Mouse (Mus musculus) ZHBTc4 (cell line): ENCODE results near the gene Kcnq1.

Experiments used
- DNase-seq: peaks from one replicate; pipeline ENCODE4 v3.0.0-alpha.2; 2011; ENCODE audit warnings: low read depth, low spot score

The Kcnq1 gene

DNA sequence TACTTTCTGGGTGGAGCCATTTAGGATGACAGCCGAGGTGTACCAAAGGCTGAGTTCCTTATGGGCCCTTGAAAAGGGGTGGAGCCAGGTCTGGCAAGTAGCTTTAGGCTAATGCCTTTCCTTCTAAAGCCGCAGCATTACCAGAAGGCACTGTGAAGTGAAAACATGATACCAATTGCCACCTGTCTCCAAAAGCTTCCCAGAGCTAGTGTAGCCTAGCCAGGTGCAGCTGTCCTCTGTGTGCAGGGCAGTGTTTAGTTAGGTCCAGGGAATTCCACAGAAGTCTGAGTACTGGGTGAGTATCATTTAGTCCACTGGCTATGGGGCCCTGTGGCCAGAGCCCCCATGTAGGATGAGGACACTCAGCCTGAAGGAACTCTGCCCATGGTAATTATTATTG lies 30.0 kb downstream of the Kcnq1 start:
- DNase-seq, result no peak

DNA sequence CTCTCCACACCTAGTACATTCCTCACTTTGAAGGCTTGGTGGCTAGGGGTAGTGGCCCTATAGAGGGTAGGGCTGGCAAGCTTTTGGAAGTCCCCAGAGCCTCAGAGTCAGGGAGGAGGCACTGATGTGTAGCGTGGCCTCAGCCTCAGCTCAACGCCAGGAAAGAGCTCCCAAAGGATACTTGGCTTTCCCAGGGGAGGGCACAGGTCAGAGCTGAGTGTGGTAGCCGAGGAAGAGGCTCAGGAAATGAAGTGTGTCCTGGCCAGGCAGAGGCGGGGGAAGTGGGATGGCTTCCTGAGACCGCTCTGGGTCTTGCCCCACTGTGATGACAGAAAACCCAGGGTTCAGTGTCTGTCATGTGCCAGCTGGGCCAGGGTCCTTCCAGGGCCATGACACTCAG lies 30.4 kb downstream of the Kcnq1 start:
- no peak for DNase-seq

DNA sequence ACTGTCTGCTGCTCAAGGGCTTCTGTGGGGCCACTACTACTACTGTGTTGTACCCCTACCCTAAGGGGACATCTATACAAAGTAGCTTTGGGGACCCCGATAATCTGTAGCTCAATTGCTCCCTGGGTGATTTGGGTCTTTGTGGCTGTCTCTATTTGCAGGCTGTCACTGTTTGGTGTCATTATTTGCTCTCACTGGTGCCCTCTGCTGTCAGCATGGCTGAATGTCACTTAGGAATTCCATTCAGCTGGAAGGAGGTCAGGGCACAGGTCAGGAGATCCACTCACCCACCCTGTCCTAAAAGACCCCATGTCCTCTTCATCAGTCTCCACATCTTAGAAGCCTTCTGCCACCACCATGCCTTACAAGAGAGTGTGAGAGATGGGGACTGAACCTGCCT lies 32.6 kb downstream of the Kcnq1 start:
- peak; percentile 73 for DNase-seq

DNA sequence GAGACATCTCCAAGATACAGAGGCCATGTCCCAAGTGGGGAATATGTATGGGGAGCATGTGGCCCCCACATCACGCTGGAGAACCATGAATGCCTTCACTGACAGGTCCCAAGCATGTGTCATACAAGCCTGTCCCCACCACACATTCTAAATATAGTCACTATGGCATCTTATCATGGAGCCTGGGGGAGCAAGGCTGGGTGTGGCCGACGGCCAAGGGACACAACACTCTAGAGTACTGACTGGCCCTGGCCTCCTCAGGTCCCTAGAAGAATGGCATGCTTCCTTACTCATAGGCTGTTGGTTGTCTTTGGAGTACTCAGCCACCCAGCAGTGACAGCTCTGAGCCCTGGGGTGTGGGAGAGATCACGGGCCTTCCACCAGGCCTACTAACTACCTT lies 33.8 kb downstream of the Kcnq1 start:
- no peak for DNase-seq

DNA sequence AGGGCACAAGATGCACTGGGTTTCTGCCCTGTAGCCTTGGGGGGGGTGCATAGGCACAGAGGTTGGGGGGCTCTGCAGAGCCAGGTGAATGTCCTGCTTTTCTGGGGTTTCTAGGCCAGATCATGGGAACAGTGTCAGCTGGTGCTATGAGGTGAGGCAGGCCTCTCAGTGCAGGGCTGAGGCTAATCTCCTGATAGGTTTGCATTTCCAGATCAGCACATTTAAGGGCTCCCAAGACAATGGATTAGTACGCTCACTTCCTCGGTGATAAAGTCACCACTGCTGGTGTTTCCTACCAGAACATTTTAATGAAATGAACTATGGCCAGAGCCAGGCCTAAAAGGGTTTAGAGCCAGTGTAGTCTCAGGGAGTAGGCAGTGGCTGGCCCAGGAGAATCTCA lies 36.5 kb downstream of the Kcnq1 start:
- no peak for DNase-seq

DNA sequence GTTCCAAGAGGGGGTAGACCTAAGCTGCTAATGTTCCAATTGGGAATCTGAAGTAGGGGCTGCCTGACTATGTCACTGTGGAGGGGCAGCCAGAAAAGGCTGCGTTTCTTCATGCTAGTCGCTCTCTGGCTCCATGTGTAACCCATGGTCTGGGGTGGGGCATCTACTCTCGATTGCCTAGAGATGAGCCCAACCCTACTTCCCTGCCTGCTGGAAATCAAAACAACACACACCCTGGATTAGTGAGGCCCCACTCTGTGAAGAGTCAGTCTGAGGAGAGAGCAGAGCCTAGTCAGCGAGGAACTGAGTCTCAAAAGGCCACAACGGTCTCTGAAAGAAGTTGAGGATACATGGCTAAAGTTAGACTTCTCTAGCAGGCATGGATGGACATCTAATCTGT lies 40.9 kb downstream of the Kcnq1 start:
- DNase-seq, result no peak

DNA sequence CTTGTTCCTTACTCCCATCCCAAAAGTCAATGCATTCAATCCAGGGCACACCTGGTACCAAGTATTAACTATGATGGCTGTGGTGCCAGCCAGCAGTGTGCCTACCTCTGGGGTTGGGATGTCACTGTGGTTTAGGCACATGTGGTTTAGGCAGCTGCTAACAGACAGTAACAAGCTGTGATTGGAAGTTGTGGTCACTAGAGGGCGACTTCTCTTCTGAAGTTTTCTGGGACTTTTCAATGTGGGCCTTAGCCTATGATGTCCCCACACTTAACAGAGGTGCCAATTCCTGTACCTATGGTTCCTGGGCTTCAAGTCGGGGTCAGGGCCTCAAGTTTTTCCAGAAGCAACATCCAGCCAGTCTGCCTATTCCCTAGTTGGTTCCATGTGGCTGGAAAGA lies 45.0 kb downstream of the Kcnq1 start:
- DNase-seq, result peak; percentile 59

DNA sequence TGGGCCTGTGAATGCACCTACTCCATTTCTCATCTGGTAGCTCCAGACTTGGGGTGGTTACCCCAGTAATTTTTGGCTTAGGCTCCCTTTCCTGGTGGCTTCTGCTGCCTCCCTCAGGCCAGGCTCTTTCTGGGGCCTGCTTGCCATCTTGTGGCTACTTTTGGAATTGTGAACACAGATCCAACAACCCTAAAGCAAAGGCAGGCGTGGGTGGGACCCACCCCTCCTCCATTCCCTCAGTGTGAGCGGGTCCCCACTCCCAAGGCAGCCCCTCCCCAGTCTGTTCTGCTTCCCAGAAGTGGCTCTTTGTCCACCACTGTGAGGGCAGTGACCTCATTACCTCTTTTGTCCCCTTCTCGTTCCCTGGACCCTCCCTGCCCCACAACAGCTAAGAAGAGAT lies 46.2 kb downstream of the Kcnq1 start:
- peak; percentile 62 for DNase-seq

DNA sequence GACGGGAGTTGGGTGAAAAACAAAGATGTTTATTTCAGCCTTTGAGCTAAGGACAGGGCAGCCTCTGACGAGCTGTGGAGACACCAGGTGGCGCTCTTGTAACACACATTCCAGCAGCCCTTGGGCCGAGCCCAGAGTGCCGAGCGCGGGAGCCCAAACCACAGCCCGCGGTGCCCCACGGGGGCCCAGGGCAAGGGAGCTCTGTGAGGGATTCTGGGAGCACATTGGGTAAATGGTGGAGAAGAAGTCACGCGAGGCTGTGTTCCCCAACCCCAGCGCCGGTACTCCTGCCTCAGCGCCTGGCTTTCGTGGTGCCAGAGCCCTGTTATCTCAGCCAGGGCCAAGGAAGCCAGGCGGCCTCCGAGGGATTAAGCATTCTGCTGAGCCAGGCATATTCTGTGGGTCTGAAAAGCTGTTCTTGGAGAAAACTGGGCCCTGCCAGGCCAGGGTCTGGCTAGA lies 47.8 kb downstream of the Kcnq1 start:
- peak; percentile 90 for DNase-seq

DNA sequence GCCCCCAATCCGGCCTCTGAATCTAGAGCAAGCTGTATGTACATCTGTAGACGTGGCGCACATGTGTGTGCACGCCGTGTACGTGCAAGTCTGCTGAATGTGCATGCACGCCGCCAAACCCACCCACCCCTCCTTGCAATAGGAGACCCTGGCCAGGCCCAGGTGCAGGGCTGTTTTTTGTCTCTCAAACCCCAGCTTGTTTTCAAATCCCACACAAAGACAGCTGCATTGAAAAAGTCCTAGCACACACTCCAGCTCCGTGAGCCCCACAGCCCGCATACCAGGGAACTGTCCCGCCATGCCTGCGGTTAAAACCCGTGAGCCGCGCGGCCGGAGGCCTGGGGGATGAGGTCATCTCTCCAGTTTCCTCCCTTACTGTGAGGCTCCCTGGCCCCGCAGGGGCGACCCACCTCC lies 48.3 kb downstream of the Kcnq1 start:
- DNase-seq, result peak; percentile 61

DNA sequence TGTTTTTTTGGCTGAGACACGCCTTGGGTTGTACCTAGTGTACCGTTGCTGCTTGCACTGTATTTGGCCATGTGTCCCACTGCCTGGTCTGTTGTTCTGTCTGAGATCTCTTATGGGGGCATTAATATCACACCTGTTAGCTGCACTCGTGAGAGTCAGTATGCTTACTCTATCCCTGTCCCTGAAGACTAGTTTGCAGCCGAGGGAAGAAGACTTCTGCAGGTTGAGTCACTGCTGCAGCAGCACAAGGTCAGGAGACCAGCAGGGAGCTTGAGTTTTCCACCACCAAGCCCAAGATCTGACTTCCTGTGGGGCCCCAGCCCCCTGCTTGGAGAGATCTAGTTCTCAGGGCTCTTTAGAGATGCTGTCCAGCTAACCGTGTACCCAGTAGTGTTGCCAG lies 49.1 kb downstream of the Kcnq1 start:
- no peak for DNase-seq

DNA sequence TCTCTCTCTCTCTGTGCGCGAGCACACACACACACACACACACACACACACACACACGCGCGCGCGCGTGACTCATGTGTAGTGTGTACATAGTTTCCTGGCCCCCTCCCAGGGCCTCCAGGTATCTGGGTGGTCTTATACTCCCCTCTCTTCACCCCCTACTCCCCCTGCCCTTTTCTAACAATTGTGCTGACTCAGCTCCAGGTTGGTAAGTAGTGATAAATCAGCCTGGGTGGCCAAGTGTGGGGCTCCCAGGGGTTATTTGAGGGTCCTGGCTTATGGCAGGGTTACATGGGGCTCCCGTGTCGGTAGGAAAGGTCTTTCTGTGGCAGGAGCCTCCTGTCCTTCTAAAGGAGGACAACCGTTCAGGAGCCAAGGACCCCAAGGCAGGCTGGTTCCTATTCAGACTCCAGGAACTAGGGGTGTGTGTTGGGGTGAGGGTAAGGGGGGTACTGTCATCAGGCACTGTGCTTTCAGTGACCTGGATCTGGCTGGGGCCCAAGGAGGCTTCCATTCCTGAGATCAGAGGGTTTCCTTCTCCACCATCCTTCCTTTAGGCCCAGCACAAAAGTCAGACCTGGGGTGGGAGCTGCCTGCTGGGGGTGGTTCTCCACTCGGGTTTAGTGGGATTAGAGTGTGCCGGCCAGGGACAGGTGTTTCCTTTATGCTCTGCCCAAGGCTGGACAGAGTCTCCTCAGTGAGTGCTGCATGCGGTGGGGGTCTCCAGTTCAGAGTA lies 52.7 kb downstream of the Kcnq1 start:
- DNase-seq, result no peak

DNA sequence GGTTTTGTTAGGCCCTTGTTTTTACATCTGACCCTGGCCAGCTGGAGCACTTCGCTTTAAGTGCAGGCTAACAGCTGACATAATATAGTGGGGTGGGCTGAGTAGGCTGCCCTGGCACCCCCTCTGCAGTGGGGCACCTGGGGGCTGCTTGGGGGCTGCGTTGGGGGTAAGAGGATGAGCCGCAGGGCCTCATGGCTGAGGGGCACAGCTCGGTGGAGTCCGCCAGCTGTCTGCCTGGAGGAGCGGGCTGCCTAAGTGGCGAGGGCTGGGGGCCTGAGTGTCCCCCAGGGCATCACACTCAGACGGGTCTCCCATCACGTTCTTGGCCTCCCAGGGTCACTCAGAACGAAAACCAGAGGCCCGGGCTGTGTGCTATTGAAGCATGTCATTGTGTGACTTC lies 53.3 kb downstream of the Kcnq1 start:
- no peak for DNase-seq

DNA sequence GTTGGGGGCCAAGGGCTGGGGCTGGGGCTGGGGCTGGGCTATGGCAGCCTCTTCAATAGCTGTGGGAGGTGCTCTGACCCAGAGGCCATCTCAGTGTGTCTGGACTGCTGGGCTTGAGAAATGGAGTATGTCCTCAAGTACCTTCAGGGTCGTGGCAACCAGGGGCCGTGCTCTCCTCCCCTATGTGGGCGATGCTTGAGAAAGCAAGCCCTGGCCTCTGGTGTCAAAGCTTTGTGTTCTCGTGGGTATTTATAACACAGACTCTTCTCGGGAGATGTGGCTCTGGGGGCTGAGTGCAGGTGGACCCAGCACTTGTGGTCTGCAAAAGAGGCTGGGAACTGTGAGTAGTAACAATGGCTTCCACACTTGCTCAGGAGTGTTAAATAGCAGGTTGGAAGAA lies 53.9 kb downstream of the Kcnq1 start:
- no peak for DNase-seq

DNA sequence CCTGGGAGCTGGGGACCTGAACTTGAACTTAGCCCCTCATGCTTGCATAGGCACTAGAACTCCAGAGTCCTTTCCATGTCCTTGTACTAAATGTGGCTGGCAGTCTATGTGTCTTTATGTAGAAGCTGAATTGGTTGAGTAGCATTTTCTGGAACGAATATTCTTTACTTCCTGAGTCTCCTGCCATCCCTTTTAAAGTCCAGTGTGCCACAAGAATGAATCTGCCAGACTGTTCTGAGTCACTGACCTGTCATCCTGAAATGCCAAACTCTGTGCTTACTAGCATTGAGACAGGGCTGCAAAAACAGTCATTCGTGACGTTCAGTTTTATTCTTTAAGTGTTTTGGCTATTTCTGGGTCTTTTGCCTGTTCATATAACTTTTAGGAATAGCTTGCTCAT lies 55.9 kb downstream of the Kcnq1 start:
- no peak for DNase-seq

DNA sequence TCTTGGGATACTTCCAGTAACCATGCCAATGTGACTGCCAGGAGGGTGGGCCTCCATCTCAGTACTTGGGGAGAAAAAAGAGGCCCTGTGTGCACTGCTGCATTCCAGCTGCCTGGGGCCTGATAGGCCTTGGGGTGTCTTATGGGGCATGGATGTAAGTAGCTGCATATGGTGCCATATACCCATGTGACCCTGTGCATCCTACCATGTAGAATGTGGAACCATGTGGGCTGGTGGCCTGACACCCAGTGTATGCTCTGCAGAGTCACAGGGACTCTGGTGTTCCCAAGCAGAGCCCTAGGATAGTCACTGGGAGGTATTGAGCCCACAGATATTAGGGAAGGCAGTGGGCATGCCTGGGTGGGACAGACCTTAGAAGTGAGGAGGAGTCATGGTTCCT lies 57.9 kb downstream of the Kcnq1 start:
- DNase-seq, result no peak

DNA sequence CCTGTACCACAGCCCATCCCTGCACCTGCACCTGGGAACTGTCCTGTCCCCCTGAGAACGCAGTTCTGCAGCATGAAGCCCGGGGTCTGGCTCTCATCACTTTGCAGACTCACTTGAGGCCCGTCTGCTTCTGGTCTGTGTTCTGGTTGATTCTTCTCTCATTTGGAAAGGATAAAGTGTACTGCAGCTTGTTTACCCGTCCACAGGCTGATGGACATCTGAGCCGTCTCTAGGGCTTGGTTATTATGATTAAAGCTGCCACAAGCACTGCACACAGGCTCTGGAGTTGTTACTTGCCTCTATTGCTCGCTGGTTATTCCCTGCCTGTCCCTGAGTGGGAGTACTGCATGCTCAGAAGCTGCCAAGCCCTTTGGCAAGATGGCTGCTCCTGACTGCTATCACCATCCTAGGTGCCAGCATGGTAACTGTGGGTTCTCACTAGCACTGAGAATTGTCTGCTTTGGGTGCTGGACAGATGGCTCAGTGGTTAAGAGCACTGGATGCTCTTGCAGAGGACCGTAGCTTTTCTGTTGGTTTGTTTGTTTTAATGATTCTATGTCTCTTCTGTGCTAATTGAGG lies 59.6 kb downstream of the Kcnq1 start:
- DNase-seq, result no peak

DNA sequence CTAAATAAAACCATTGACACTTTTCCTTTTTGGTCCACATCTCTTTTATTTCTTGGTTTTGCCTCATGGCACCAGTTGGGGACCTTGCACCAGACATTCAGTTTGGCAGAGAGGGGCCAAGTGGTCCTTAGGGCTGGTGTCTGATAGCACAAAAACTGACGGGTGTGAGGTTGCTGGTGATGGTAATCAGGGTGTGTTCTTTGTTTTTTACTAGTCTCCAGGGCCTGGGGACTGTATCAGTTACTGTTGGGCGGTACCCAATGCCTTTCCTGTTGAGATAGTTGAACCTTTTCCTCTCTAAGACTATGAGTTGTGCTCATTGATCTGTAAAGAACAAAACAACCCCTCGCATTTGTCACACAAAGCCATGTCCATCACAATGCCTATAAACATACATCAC lies 61.1 kb downstream of the Kcnq1 start:
- DNase-seq, result no peak

DNA sequence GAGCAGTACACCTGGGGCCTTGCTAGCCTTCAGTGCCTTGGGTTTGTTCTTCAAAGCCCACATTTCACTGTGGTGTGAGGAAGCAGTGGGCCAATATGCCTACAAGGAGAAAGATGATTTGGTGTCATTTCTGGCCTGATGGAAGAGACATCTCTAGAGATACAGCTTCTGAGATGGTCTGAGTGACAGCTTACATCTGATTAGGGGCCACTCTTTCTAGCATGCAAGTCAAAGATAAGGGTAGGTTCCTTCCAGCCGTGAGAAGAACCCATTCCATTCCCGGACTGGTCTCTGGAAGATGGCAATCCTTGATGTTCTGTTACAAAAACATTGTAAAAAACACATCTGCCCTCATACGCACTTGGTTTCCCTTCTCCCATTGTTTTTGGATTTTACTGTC lies 63.2 kb downstream of the Kcnq1 start:
- no peak for DNase-seq

DNA sequence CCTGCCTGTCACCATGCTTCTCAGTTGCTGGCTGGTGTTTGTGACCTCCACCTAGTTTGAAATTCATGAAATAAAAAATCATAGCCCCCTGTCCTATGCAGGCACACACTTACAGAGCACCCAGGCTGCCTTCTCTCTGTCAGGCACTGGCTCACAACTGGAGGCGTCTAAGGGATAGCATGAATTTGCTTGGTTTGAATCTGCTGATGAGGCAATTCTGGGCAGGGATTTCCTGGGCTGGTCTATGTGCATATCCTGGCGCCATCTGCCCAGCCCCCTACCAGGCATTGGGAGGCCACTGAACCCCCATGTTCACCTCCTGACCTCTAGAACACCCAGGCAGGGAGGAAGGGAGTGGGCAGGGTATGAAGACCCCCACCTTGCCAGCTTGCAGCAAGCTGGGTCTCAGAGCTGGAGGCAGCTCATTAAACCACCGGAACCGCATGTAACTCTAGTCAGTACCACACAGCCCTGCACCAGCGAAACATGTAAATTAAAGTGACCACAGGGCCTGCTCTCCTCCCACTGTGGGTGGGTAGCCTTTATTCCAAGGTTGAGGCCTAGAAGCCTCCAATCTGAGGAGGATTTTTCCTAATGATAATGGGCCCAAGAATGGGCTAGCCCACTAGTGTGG lies 66.9 kb downstream of the Kcnq1 start:
- no peak for DNase-seq

DNA sequence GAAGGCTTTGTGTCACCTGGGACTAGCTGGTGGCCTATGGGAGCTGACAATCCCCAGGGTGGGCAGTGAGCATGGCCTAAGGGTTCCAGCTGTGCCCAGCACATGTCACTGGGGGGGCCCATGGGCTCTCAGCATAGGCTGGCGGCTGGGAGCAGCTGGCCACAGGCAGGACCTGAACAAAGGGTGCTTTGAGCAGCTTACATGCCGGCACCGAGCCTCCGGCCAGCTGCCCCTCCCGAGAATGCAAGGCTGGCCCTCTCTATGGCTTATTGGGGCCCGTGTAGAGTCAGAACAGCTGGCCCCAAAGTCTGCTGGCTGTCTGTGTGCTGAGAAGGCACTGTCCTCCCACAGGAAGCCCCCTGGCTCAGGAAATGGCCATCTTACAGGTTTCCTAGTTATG lies 68.5 kb downstream of the Kcnq1 start:
- DNase-seq, result no peak

DNA sequence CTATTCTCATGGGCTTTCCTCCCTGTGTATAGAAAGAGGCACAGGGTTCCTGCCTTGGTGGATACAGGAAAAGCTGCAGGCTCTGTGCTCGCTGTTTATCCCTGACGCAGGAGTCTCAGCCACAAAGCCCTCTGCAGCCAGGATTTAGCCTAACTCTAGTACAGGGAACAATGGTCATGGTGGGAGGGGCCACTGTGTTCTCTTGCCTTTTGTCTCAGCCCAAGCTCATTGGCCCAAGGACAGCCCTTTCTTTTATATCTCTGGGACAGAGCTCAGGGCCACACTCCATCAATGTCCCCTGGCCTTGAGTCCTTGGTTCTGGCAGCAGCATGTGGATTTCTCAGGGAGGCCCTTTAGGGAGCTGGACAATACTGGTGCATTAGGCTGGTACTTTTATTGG lies 72.7 kb downstream of the Kcnq1 start:
- peak; percentile 31 for DNase-seq

DNA sequence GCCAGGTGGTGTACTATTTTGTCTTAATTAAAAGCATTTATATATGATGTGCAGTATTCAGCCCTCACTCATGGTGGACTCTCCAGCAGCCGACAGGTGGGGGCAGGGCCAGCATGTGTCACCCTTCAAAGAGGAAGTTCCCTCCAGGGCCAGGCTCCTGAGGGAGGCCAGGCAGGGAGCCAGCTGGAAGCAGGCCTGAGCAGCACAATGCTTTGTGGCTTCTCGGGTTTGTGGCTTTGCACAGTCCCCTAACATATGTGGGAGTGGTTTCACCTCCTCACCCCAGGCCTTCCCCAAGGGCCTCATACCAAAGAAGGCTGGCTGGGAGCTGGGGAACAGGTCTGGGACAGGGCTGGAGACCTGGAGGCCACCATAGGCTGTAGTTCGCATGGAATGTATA lies 74.6 kb downstream of the Kcnq1 start:
- DNase-seq, result no peak
